Mouse (Mus musculus) skeletal muscle tissue, adult 2 months (tissue): Measurements from ENCODE around the gene D230025D16Rik.
A peak's percentile ranks its signal among the peaks of the same experiment; 100 is the strongest.
"Not testable (repeated sequence)": the region's sequence is repeated elsewhere in the genome, so short reads cannot be mapped to it uniquely, and the experiment has no call there.

Experiments
- DNase-seq: peaks from one replicate; pipeline ENCODE4 v3.0.0-alpha.2; 2012; ENCODE audit warnings: low read depth, low spot score

Gene D230025D16Rik

GRCm38 (mm10) chr8:105291364-105291763, 66.4 kb downstream of the D230025D16Rik start:
- DNase-seq: not testable (repeated sequence)

- DNase-seq: not testable (repeated sequence)
Observed at GRCm38 (mm10) chr8:105291802-105292201, 66.9 kb downstream of the D230025D16Rik start.

- no peak for DNase-seq
Observed at GRCm38 (mm10) chr8:105292471-105292870, 67.5 kb downstream of the D230025D16Rik start.

GRCm38 (mm10) chr8:105293405-105293804, 68.5 kb downstream of the D230025D16Rik start:
- no peak for DNase-seq

GRCm38 (mm10) chr8:105294776-105295175, 69.8 kb downstream of the D230025D16Rik start:
- no peak for DNase-seq

- DNase-seq: no peak
Observed at GRCm38 (mm10) chr8:105295256-105295655, 70.3 kb downstream of the D230025D16Rik start.

- no peak for DNase-seq
Observed at GRCm38 (mm10) chr8:105295895-105296573, 71.1 kb downstream of the D230025D16Rik start, which contains the start of gene Exoc3l. Gene Exoc3l, minus strand, starts transcription at chr8:105296101.

- DNase-seq: peak; percentile 89
Observed at GRCm38 (mm10) chr8:105297511-105298192, 72.7 kb downstream of the D230025D16Rik start, which contains the start of gene E2f4. Gene E2f4, plus strand, starts transcription at chr8:105297663.

GRCm38 (mm10) chr8:105298351-105299252, 73.7 kb downstream of the D230025D16Rik start:
- no peak for DNase-seq

- no peak for DNase-seq
Observed at GRCm38 (mm10) chr8:105299962-105300361, 75.0 kb downstream of the D230025D16Rik start.
